Mouse (Mus musculus): ENCODE results near the gene Map4k4. TPM values are rescaled to one million over a fixed set of nuclear protein-coding genes. Genes with fewer than 3 reads are reported as not detected.
A peak's percentile ranks its signal among the peaks of the same experiment; 100 is the strongest.

Gene Map4k4
- polyA plus RNA-seq, 1 experiment from 2014 or later = 2.2 TPM

GRCm38 (mm10) chr1:39936934-39937333, 36.2 kb downstream of the Map4k4 start:
- H3K4me1 ChIP-seq (ENCODE audit: control insufficient read depth, low read depth, low read length) = peaks cover 27% of the 10 kb centered on the region
- H3K9me3 ChIP-seq (replicated peaks; ENCODE audit: control insufficient read depth, low read length) = no peaks in the 10 kb centered on the region
- 0 out of 2 replicates have a peak overlapping the region, but pooled peaks have one; percentile 26 for H3K27ac ChIP-seq (ENCODE audit: low read length)
- H3K4me3 ChIP-seq (ENCODE audit: low read depth, low read length) = peak overlapping the region; percentile 66
- H3K27me3 ChIP-seq (ENCODE audit: control insufficient read depth, insufficient read depth, low read depth, low read length) = no peaks in the 10 kb centered on the region
- H3K9ac ChIP-seq (ENCODE audit: low read depth, low read length) = no peak overlapping the region
- H3K4me2 ChIP-seq (ENCODE audit: low read depth, low read length) = peak overlapping the region; percentile 54; the same call in 1 of the 2 replicates
- no peak for ATAC-seq (ENCODE audit: low read depth)
- no peaks in the 10 kb centered on the region for H3K36me3 ChIP-seq (ENCODE audit: control insufficient read depth, insufficient read depth)
- 72% methylated on average over 2 of the region's 2 CpGs for WGBS (ENCODE audit: insufficient replicate concordance)

GRCm38 (mm10) chr1:39937609-39938008, 36.9 kb downstream of the Map4k4 start:
- 20% methylated on average over 4 of the region's 4 CpGs for WGBS (ENCODE audit: insufficient replicate concordance)
- no peaks in the 10 kb centered on the region for H3K9me3 ChIP-seq (replicated peaks; ENCODE audit: control insufficient read depth, low read length)
- no peak overlapping the region for H3K4me3 ChIP-seq (ENCODE audit: low read depth, low read length)
- no peaks in the 10 kb centered on the region for H3K27me3 ChIP-seq (ENCODE audit: control insufficient read depth, insufficient read depth, low read depth, low read length)
- no peak overlapping the region for H3K4me2 ChIP-seq (ENCODE audit: low read depth, low read length)
- no peaks in the 10 kb centered on the region for H3K36me3 ChIP-seq (ENCODE audit: control insufficient read depth, insufficient read depth)
- no peak overlapping the region for H3K9ac ChIP-seq (ENCODE audit: low read depth, low read length)
- H3K4me1 ChIP-seq (ENCODE audit: control insufficient read depth, low read depth, low read length) = peaks cover 25% of the 10 kb centered on the region
- ATAC-seq (ENCODE audit: low read depth) = peak; percentile 54
- peak overlapping the region; percentile 26; the same call in 1 of the 2 replicates for H3K27ac ChIP-seq (ENCODE audit: low read length)

DNA sequence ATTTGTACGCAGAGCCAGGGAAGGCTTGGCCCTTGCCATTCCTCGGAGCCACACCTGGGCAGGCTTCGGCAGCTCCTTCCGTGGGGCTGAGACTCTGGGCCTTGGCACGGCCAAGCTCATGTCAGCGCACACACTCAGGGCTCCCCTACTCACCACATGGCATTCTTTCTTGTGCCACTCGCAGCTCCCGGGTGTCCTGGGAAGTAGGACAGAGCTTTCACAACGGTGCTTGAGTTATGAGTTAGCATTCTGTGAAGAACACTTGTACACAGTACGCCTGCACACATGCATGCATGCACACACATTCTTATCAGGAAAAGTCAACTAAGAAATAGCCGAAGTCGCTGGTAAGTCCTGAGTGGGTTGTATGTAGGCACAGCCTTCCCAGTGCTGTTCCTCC, 38.7 kb downstream of the Map4k4 start:
- Histone ChIP-seq H3K4me1 (ENCODE audit: control insufficient read depth, low read depth, low read length) (peaks cover 30% of the 10 kb centered on the region), H3K9ac (ENCODE audit: low read depth, low read length) (no peak overlapping the region)

DNA sequence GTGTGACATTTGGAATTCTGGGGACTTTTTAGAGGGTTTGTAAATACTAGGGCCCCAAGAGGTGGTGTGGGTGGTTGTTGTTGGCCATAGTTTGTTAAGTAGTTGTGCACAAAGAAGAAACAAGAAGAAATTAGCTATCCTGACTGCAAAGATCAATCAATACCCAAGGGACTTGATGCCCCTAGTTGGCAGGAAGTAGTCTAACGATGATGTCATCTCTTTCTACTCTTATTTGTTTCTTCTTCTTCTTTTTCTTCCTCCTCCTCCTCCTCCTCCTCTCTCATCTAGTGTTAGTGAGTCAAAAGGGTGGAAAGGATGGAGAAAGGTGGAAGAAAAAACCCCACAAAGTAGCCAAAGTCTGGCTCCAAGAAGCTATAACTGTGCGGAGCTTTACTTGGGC, 39.6 kb downstream of the Map4k4 start:
- Histone ChIP-seq H3K27ac (ENCODE audit: low read length) (no peak overlapping the region), H3K9me3 (replicated peaks; ENCODE audit: control insufficient read depth, low read length) (no peaks in the 10 kb centered on the region), H3K36me3 (ENCODE audit: control insufficient read depth, insufficient read depth) (no peaks in the 10 kb centered on the region), H3K4me2 (ENCODE audit: low read depth, low read length) (no peak overlapping the region), H3K9ac (ENCODE audit: low read depth, low read length) (no peak overlapping the region), H3K27me3 (ENCODE audit: control insufficient read depth, insufficient read depth, low read depth, low read length) (no peaks in the 10 kb centered on the region), H3K4me1 (ENCODE audit: control insufficient read depth, low read depth, low read length) (peaks cover 31% of the 10 kb centered on the region), H3K4me3 (ENCODE audit: low read depth, low read length) (no peak overlapping the region)
- ATAC-seq (ENCODE audit: low read depth) = no peak
- WGBS (ENCODE audit: insufficient replicate concordance) = 70% methylated on average over 2 of the region's 2 CpGs

More for the DNA sequence above, 38.7 kb downstream of the Map4k4 start:
- Histone ChIP-seq H3K4me3 (ENCODE audit: low read depth, low read length) (no peak overlapping the region), H3K4me2 (ENCODE audit: low read depth, low read length) (no peak overlapping the region), H3K27ac (ENCODE audit: low read length) (no peak overlapping the region), H3K27me3 (ENCODE audit: control insufficient read depth, insufficient read depth, low read depth, low read length) (no peaks in the 10 kb centered on the region), H3K9me3 (replicated peaks; ENCODE audit: control insufficient read depth, low read length) (no peaks in the 10 kb centered on the region), H3K36me3 (ENCODE audit: control insufficient read depth, insufficient read depth) (no peaks in the 10 kb centered on the region)
- WGBS (ENCODE audit: insufficient replicate concordance) = 78% methylated on average over 12 of the region's 12 CpGs
- no peak for ATAC-seq (ENCODE audit: low read depth)

GRCm38 (mm10) chr1:39941237-39942179, 40.8 kb downstream of the Map4k4 start:
- H3K4me3 ChIP-seq (ENCODE audit: low read depth, low read length) = no peak overlapping the region
- H3K9me3 ChIP-seq (replicated peaks; ENCODE audit: control insufficient read depth, low read length) = no peaks in the 10 kb centered on the region
- H3K27ac ChIP-seq (ENCODE audit: low read length) = no peak overlapping the region
- H3K27me3 ChIP-seq (ENCODE audit: control insufficient read depth, insufficient read depth, low read depth, low read length) = no peaks in the 10 kb centered on the region
- H3K4me1 ChIP-seq (ENCODE audit: control insufficient read depth, low read depth, low read length) = peaks cover 29% of the 10 kb centered on the region
- H3K4me2 ChIP-seq (ENCODE audit: low read depth, low read length) = no peak overlapping the region
- no peaks in the 10 kb centered on the region for H3K36me3 ChIP-seq (ENCODE audit: control insufficient read depth, insufficient read depth)
- no peak overlapping the region for H3K9ac ChIP-seq (ENCODE audit: low read depth, low read length)
- no peak for ATAC-seq (ENCODE audit: low read depth)
- 72% methylated on average over 10 of the region's 10 CpGs for WGBS (ENCODE audit: insufficient replicate concordance)

- 48% methylated on average over 8 of the region's 8 CpGs for WGBS (ENCODE audit: insufficient replicate concordance)
- Histone ChIP-seq H3K4me3 (ENCODE audit: low read depth, low read length) (no peak overlapping the region), H3K4me1 (ENCODE audit: control insufficient read depth, low read depth, low read length) (peaks cover 17% of the 10 kb centered on the region), H3K27ac (ENCODE audit: low read length) (no peak overlapping the region), H3K9me3 (replicated peaks; ENCODE audit: control insufficient read depth, low read length) (no peaks in the 10 kb centered on the region), H3K9ac (ENCODE audit: low read depth, low read length) (no peak overlapping the region), H3K36me3 (ENCODE audit: control insufficient read depth, insufficient read depth) (no peaks in the 10 kb centered on the region), H3K4me2 (ENCODE audit: low read depth, low read length) (no peak overlapping the region), H3K27me3 (ENCODE audit: control insufficient read depth, insufficient read depth, low read depth, low read length) (no peaks in the 10 kb centered on the region)
- no peak for ATAC-seq (ENCODE audit: low read depth)
These were observed 42.2 kb downstream of the Map4k4 start for GRCm38 (mm10) chr1:39942935-39943334.

DNA sequence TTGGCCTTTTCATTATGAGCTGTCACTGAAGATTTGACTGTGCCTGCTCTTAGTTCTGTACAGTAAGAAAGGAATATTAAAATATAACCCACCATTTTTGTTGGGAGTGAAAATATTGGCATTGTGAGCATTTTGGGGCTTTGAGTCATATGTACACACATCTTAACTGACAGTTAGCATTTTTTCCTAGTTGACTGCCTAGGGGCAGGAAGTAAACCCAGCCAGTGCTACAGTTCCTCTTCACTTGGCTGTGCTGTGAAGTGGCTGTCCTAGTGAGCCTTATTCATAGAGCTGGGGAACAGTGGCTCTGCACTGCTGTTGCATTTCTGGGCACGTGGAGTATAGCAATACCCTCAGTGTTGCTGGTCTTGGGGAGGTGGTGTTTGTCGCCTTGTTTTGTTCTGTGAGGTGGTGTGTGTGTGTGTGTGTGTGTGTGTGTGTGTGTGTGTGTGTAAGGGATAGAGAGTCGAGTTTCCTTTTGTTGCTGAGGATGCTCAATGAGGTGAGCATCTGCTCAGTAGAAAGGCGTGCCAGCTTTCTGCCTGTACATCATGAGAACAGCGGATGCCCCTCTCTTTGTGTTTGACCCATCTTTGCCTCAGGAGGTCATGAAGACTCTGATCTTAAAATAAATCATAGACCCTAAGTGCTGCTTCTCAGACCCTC, 43.7 kb downstream of the Map4k4 start:
- Histone ChIP-seq H3K27ac (ENCODE audit: low read length) (no peak overlapping the region), H3K27me3 (ENCODE audit: control insufficient read depth, insufficient read depth, low read depth, low read length) (no peaks in the 10 kb centered on the region), H3K36me3 (ENCODE audit: control insufficient read depth, insufficient read depth) (no peaks in the 10 kb centered on the region), H3K4me3 (ENCODE audit: low read depth, low read length) (no peak overlapping the region), H3K9ac (ENCODE audit: low read depth, low read length) (no peak overlapping the region), H3K9me3 (replicated peaks; ENCODE audit: control insufficient read depth, low read length) (no peaks in the 10 kb centered on the region), H3K4me1 (ENCODE audit: control insufficient read depth, low read depth, low read length) (peaks cover 15% of the 10 kb centered on the region), H3K4me2 (ENCODE audit: low read depth, low read length) (no peak overlapping the region)
- WGBS (ENCODE audit: insufficient replicate concordance) = 54% methylated on average over 5 of the region's 5 CpGs
- ATAC-seq (ENCODE audit: low read depth) = no peak

DNA sequence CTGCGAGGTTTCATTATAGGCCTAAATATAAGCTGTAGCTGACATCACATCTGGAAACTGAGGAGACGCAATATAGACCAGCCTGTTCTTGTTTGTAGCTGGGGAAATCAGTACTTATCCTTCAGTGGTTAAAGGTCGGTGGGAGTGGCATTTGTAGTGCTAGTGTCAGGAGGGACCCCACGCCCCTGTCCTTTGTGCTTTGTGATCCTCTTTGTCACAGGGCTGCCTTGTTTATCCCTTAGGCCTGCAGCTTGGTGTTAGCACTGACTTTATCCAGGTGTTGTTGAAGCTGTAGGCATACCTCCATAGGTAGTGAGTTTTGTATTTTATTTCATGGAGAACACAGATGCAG, 44.2 kb downstream of the Map4k4 start:
- no peak for ATAC-seq (ENCODE audit: low read depth)
- H3K9ac ChIP-seq (ENCODE audit: low read depth, low read length) = no peak overlapping the region
- 45% methylated on average over 4 of the region's 4 CpGs for WGBS (ENCODE audit: insufficient replicate concordance)

GRCm38 (mm10) chr1:39946391-39946790, 45.7 kb downstream of the Map4k4 start:
- WGBS (ENCODE audit: insufficient replicate concordance) = 64% methylated on average over 4 of the region's 4 CpGs
- H3K4me1 ChIP-seq (ENCODE audit: control insufficient read depth, low read depth, low read length) = peaks cover 24% of the 10 kb centered on the region
- no peak for ATAC-seq (ENCODE audit: low read depth)

More for the DNA sequence above, 44.2 kb downstream of the Map4k4 start:
- Histone ChIP-seq H3K36me3 (ENCODE audit: control insufficient read depth, insufficient read depth) (no peaks in the 10 kb centered on the region), H3K27ac (ENCODE audit: low read length) (no peak overlapping the region), H3K4me3 (ENCODE audit: low read depth, low read length) (no peak overlapping the region), H3K27me3 (ENCODE audit: control insufficient read depth, insufficient read depth, low read depth, low read length) (no peaks in the 10 kb centered on the region), H3K9me3 (replicated peaks; ENCODE audit: control insufficient read depth, low read length) (no peaks in the 10 kb centered on the region), H3K4me2 (ENCODE audit: low read depth, low read length) (no peak overlapping the region), H3K4me1 (ENCODE audit: control insufficient read depth, low read depth, low read length) (peaks cover 19% of the 10 kb centered on the region)

More at GRCm38 (mm10) chr1:39946391-39946790, 45.7 kb downstream of the Map4k4 start:
- Histone ChIP-seq H3K9ac (ENCODE audit: low read depth, low read length) (no peak overlapping the region), H3K4me3 (ENCODE audit: low read depth, low read length) (no peak overlapping the region), H3K9me3 (replicated peaks; ENCODE audit: control insufficient read depth, low read length) (no peaks in the 10 kb centered on the region), H3K27ac (ENCODE audit: low read length) (no peak overlapping the region), H3K27me3 (ENCODE audit: control insufficient read depth, insufficient read depth, low read depth, low read length) (no peaks in the 10 kb centered on the region), H3K4me2 (ENCODE audit: low read depth, low read length) (no peak overlapping the region), H3K36me3 (ENCODE audit: control insufficient read depth, insufficient read depth) (no peaks in the 10 kb centered on the region)
